Mouse (Mus musculus) MEL (cell line): ENCODE results near the gene Mmaa. TPM values are rescaled to one million over a fixed set of nuclear protein-coding genes. Genes with fewer than 3 reads are reported as not detected.

Source experiments
- DNase-seq: peaks from one replicate; pipeline ENCODE4 v3.0.0; 2011; ENCODE audit warnings: low read depth, low spot score
- H3K27ac ChIP-seq: 2 replicates; pipeline ENCODE4 v1.5.1; 2012; ENCODE audit warnings: low read depth, mild to moderate bottlenecking, control low read depth, low read length, moderate library complexity; ENCODE audit not compliant: control insufficient read depth
- H3K27me3 ChIP-seq, 2 experiments: fragments of 150-350 bp in 1 of 2; sonication (generic) in 1 of 2; 2 replicates each; pipeline ENCODE4 v1.6.1; 2012; ENCODE audit warnings: low read length in 2 of 2, mild to moderate bottlenecking in 2 of 2, improper control_type of control experiment in 1 of 2, moderate library complexity in 1 of 2; ENCODE audit not compliant: insufficient read depth in 2 of 2, control insufficient read depth in 1 of 2
- H3K36me3 ChIP-seq, 2 experiments: 2 replicates each; pipeline ENCODE4 v1.6.1; 2012 to 2014; ENCODE audit warnings: low read length in 2 of 2, improper control_type of control experiment in 1 of 2, inconsistent platforms in 1 of 2, mild to moderate bottlenecking in 1 of 2; ENCODE audit not compliant: insufficient read depth in 2 of 2, control insufficient read depth in 1 of 2
- H3K4me1 ChIP-seq, 2 experiments: fragments of 150-350 bp in 1 of 2; sonication (generic) in 1 of 2; 2 replicates each; pipeline ENCODE4 v1.6.1; 2012; ENCODE audit warnings: low read length in 2 of 2, improper control_type of control experiment in 1 of 2, mild to moderate bottlenecking in 1 of 2; ENCODE audit not compliant: insufficient read depth in 2 of 2, control insufficient read depth in 1 of 2
- H3K4me3 ChIP-seq, 2 experiments: fragments of 150-350 bp in 1 of 2; sonication (generic) in 1 of 2; 2 replicates each; pipeline ENCODE4 v1.5.1; 2012; ENCODE audit warnings: low read depth in 2 of 2, low read length in 2 of 2, mild to moderate bottlenecking in 2 of 2, moderate library complexity in 2 of 2, control low read depth in 1 of 2, improper control_type of control experiment in 1 of 2; ENCODE audit not compliant: control insufficient read depth in 1 of 2, insufficient read depth in 1 of 2
- H3K79me2 ChIP-seq: 2 replicates; pipeline ENCODE4 v1.6.1; 2012; ENCODE audit warnings: mild to moderate bottlenecking, low read length, moderate library complexity; ENCODE audit not compliant: control insufficient read depth, poor library complexity, insufficient read depth
- H3K9ac ChIP-seq: 2 replicates; pipeline ENCODE4 v1.6.1; 2012; ENCODE audit warnings: low read depth, mild to moderate bottlenecking, control low read depth, low read length, moderate library complexity; ENCODE audit not compliant: control insufficient read depth, poor library complexity, severe bottlenecking
- H3K9me3 ChIP-seq: fragments of 150-350 bp; sonication (generic); replicated peaks from 2 replicates; pipeline ENCODE4 v1.6.1; 2012; ENCODE audit warnings: mild to moderate bottlenecking, low read length, improper control_type of control experiment, moderate library complexity; ENCODE audit not compliant: insufficient read depth
- CTCF ChIP-seq, 3 experiments: IDR thresholded peaks in 2 of 3; conservative IDR thresholded peaks in 1 of 3; 2 replicates each; pipeline ENCODE4 v1.5.1; 2011 to 2012; ENCODE audit warnings: low read length in 3 of 3, low read depth in 2 of 3, mild to moderate bottlenecking in 2 of 3, improper control_type of control experiment in 1 of 3, inconsistent platforms in 1 of 3, mixed read lengths in 1 of 3, moderate library complexity in 1 of 3; ENCODE audit not compliant: control insufficient read depth in 1 of 3, insufficient read depth in 1 of 3, poor library complexity in 1 of 3, severe bottlenecking in 1 of 3
- E2F4 ChIP-seq: IDR thresholded peaks from 2 replicates; pipeline ENCODE4 v1.6.1; 2011; ENCODE audit warnings: low read depth, low read length, improper control_type of control experiment, borderline replicate concordance
- EP300 ChIP-seq, 2 experiments: IDR thresholded peaks; 2 replicates each; pipeline ENCODE4 v1.6.1; 2011; ENCODE audit warnings: improper control_type of control experiment in 2 of 2, low read length in 2 of 2, low read depth in 1 of 2, mild to moderate bottlenecking in 1 of 2
- HCFC1 ChIP-seq: IDR thresholded peaks from 2 replicates; pipeline ENCODE4 v1.6.1; 2012; ENCODE audit warnings: low read depth, mild to moderate bottlenecking, inconsistent platforms, low read length, improper control_type of control experiment, moderate library complexity
- MAZ ChIP-seq: IDR thresholded peaks from 2 replicates; pipeline ENCODE4 v1.6.1; 2012; ENCODE audit warnings: low read depth, mild to moderate bottlenecking, inconsistent platforms, low read length, improper control_type of control experiment
- MXI1 ChIP-seq: IDR thresholded peaks from 2 replicates; pipeline ENCODE4 v1.6.1; 2011; ENCODE audit warnings: mild to moderate bottlenecking, low read depth, low read length, improper control_type of control experiment
- MYC ChIP-seq: IDR thresholded peaks from 2 replicates; pipeline ENCODE4 v1.6.1; 2011; ENCODE audit warnings: low read depth, mild to moderate bottlenecking, low read length, improper control_type of control experiment, moderate library complexity
- NELFE ChIP-seq: IDR thresholded peaks from 2 replicates; pipeline ENCODE4 v1.6.1; 2011; ENCODE audit warnings: low read depth, low read length, improper control_type of control experiment
- RAD21 ChIP-seq: IDR thresholded peaks from 2 replicates; pipeline ENCODE4 v1.6.1; 2011; ENCODE audit warnings: mild to moderate bottlenecking, low read depth, low read length, improper control_type of control experiment
- SIN3A ChIP-seq: IDR thresholded peaks from 2 replicates; pipeline ENCODE4 v1.6.1; 2012; ENCODE audit warnings: low read length, improper control_type of control experiment, inconsistent platforms
- TAL1 ChIP-seq: IDR thresholded peaks from 2 replicates; pipeline ENCODE4 v1.6.1; 2012; ENCODE audit warnings: mild to moderate bottlenecking, inconsistent platforms, low read length, moderate library complexity, mixed read lengths
- TBP ChIP-seq: IDR thresholded peaks from 2 replicates; pipeline ENCODE4 v1.8.0; 2011; ENCODE audit warnings: low read depth, low read length, improper control_type of control experiment
- TCF12 ChIP-seq: IDR thresholded peaks from 2 replicates; pipeline ENCODE4 v1.6.1; 2014; ENCODE audit warnings: low read depth, mild to moderate bottlenecking, inconsistent platforms, low read length, improper control_type of control experiment, moderate library complexity
- UBTF ChIP-seq: IDR thresholded peaks from 2 replicates; pipeline ENCODE4 v1.6.1; 2012; ENCODE audit warnings: low read depth, mild to moderate bottlenecking, inconsistent platforms, low read length, improper control_type of control experiment, moderate library complexity, borderline replicate concordance; ENCODE audit not compliant: insufficient read depth
- USF2 ChIP-seq, 2 experiments: IDR thresholded peaks; 2 replicates each; pipeline ENCODE4 v1.6.1; 2011 to 2012; ENCODE audit warnings: improper control_type of control experiment in 2 of 2, low read length in 2 of 2, borderline replicate concordance in 1 of 2, inconsistent platforms in 1 of 2, low read depth in 1 of 2, mild to moderate bottlenecking in 1 of 2; ENCODE audit not compliant: insufficient read depth in 1 of 2
- ZKSCAN1 ChIP-seq: IDR thresholded peaks from 2 replicates; pipeline ENCODE4 v1.6.1; 2012; ENCODE audit warnings: low read depth, mild to moderate bottlenecking, inconsistent platforms, low read length, improper control_type of control experiment, moderate library complexity
- ZMIZ1 ChIP-seq: IDR thresholded peaks from 2 replicates; pipeline ENCODE4 v1.6.1; 2012; ENCODE audit warnings: low read depth, mild to moderate bottlenecking, inconsistent platforms, low read length, improper control_type of control experiment, moderate library complexity
- polyA plus RNA-seq, 2 experiments: library from polyadenylated mRNA; stranded (reverse) in 1 of 2; unstranded in 1 of 2; fragments of >175 nt in 1 of 2; fragments of >200 nt in 1 of 2; gene quantifications; 2 replicates each; pipeline versions ENCODE4 v1.2.1 to v1.2.4; 2012; ENCODE audit warnings: low replicate concordance in 2 of 2, low read depth in 1 of 2; ENCODE audit not compliant: insufficient read length in 2 of 2, insufficient read depth in 1 of 2, missing spikeins in 1 of 2
- total RNA-seq: library from RNA; depleted of rRNA; stranded (reverse); fragments of 300-350 nt; gene quantifications from 2 replicates; pipeline ENCODE4 v1.2.3, GENCODE M21; 2012

Mmaa gene
- total and polyA plus RNA-seq, 3 experiments = 3.2 to 6.8 TPM; not detected in 1

DNA sequence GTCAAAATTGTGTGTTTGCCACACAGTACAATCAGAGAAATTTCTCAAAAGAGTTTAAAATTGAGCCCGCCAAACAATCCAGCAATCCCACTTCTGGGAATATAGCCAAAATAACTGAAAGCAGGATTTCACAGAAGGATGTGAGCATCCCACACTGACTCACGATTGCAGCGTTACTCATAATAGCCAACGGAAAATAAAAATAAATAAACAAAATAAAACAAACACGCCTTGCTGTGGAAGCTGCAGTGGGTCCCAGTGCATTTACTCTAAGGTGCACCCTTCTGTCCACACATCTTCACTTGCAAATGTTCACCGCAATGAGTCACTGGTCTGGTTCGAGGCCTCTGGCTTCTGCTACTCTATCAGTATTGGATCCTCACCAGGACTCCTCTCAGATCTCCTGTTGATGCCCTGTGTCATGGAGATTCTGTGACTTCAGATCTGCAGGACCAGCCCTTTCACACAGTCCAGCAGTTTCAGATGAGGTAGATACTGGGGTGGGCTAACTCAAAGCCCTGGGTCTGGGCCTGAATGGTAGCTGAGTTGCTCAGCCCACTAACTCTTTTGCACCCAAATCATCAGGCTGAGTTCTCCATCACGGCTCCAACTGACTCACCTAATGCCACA lies 38.5 kb downstream of the Mmaa start:
- Histone ChIP-seq H3K4me3 (no peak overlapping the region), H3K36me3 (no peaks in the 10 kb centered on the region), H3K9ac (no peak overlapping the region), H3K9me3 (no peaks in the 10 kb centered on the region), H3K27ac (no peak overlapping the region), H3K27me3 (no peaks in the 10 kb centered on the region), H3K4me1 (no peaks in the 10 kb centered on the region)
- DNase-seq = no peak
- TF ChIP-seq UBTF = no peak
- TF ChIP-seq CTCF (IDR thresholded peaks at IDR 0.05 in 2 of 3, conservative IDR thresholded peaks at IDR 0.05 in 1 of 3; ENCODE audit: control insufficient read depth in 1 of 3, insufficient read depth in 1 of 3, low read depth in 2 of 3, low read length in 3 of 3, poor library complexity in 1 of 3, severe bottlenecking in 1 of 3) = no peak
- TF ChIP-seq HCFC1 = no peak
- TF ChIP-seq USF2 (IDR thresholded peaks at IDR 0.05; ENCODE audit: borderline replicate concordance in 1 of 2, insufficient read depth in 1 of 2, low read depth in 1 of 2, low read length in 2 of 2) = no peak
- TF ChIP-seq, all 39 proteins: peak for 0
- no peaks in the 10 kb centered on the region for H3K79me2 ChIP-seq

DNA sequence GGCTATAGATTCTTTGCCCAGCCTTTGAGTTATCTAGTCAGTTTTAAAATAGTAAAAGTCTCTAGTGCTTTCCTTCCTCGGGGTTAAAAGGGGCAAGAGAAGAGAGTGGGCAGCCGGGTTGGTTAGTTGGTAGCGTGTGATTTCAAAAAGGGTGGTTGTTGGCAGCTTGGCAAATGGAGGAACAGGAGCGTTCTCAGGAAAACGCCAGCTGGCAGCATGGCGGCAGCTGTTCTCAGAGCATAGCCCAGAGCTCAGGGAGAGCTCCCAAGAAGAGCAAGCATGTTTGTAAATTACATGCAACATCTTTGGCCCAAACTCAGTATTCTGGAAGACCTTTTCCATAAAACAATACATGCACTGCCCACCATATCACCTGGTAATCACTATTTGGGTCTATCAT lies 41.0 kb downstream of the Mmaa start:
- H3K36me3 ChIP-seq = no peaks in the 10 kb centered on the region
- H3K9me3 ChIP-seq = no peaks in the 10 kb centered on the region
- TF ChIP-seq MYC (no peak), E2F4 (no peak), TBP (no peak), ZMIZ1 (no peak), EP300 (IDR thresholded peaks at IDR 0.05; ENCODE audit: low read depth in 1 of 2, low read length in 2 of 2) (no peak)
- TF ChIP-seq, all 39 proteins: peak for 0
- Histone ChIP-seq H3K9ac (no peak overlapping the region), H3K79me2 (no peaks in the 10 kb centered on the region), H3K27me3 (no peaks in the 10 kb centered on the region), H3K4me1 (no peaks in the 10 kb centered on the region), H3K27ac (no peak overlapping the region), H3K4me3 (no peak overlapping the region)
- DNase-seq = no peak

DNA sequence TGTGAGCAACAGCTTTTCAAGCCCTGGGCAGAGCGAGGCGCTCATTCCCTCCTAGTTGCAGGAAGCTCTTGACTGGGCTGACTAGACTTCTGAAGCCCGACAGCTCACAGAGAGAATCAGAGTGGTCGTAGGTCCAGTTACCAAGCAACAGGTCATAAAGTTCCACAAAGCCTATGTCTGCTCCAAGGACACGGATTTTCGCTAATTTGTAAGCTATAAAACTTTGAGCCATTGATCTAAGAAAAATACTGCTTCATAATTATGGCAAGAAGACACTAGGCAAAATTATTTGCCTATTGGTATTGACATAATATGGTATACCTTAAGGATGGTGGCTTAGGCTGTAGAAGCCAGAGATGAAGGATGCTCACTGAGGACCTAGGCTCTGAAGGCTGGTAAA lies 46.3 kb downstream of the Mmaa start, which contains the start of gene 1700011L22Rik:
Gene 1700011L22Rik (minus strand): TSS at position 101 of the 400 bp plus-strand sequence.
- TF ChIP-seq RAD21 (no peak), ZKSCAN1 (no peak), TCF12 (no peak), MXI1 (no peak), TAL1 (no peak), SIN3A (no peak), MAZ (no peak), NELFE (no peak), E2F4 (no peak)
- no peaks in the 10 kb centered on the region for H3K27me3 ChIP-seq

More for the DNA sequence above, 46.3 kb downstream of the Mmaa start, which contains the start of gene 1700011L22Rik:
- Histone ChIP-seq H3K4me3 (no peak within 1 kb of the TSS), H3K27ac (no peak within 1 kb of the TSS), H3K79me2 (no peaks in the 10 kb centered on the region), H3K36me3 (no peaks in the 10 kb centered on the region), H3K9me3 (no peaks in the 10 kb centered on the region), H3K9ac (no peak within 1 kb of the TSS), H3K4me1 (no peaks in the 10 kb centered on the region)
- no peak for DNase-seq
